Mouse (Mus musculus) embryo, embryonic 11.5 days (tissue): ENCODE results near the gene Slc17a4.

Source experiments
- DNase-seq: peaks from one replicate; pipeline ENCODE4 v3.0.0-alpha.2; 2012; ENCODE audit warnings: low read depth, low spot score

Slc17a4 gene

DNA sequence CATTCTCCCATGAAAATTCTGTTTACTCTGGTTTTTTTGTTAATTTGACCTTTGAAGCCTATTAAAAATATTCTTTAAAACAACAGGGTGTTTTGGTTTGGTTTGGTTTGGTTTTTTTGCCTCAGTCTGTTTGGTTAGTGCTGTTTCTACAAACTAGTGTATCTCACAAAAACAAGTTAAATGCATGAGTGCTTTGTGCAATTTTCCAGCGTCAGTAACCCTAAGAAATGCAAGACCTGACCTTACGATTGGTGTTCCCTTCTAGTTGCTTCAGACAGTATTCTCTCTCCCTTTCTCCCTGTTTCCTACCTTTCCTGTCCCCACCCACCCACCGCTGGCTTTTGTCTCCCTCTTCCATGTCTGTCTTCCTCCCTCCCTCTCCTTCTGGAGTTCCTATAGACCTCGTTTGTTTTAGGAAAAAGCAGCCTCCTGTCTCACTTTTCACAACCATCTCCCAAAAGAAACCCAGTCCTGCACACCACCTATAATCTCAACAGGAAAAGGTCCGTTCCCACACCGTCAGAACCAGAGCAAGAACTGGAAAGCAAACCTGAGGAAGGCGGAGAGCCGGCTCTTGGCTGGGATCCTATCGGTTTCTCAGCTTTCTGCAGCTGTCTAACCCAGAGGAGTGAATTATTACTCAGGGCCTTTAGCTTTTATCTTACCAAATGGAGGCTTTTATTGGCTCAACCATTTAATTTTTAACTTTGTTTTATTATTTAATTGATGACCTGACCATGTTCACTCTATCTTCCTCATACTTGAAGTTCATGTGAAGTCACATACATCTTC, at the start of gene Slc17a4:
TSS of gene Slc17a4 (minus strand) at position 634 of the 792 bp plus-strand sequence.
- DNase-seq = no peak

DNA sequence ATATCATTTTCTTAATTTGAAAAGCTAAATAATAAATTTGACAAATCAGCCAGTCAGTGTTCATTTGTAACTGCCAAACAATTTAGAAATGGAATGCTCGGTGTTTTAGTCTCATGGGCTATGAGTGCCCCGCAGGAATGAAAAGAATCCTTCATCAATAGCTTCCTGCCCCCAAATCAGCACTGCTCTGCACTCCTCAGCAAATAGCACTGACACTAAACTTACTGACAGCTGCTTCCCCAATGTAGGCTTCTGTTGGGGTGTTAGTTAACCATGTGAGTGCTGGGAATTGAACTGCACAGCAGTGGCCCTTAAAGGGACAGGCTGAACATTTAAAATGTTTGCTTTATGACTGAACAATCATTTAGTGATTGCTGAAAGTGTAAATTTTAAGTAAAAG, 45.0 kb upstream of the Slc17a4 start:
- DNase-seq = no peak

DNA sequence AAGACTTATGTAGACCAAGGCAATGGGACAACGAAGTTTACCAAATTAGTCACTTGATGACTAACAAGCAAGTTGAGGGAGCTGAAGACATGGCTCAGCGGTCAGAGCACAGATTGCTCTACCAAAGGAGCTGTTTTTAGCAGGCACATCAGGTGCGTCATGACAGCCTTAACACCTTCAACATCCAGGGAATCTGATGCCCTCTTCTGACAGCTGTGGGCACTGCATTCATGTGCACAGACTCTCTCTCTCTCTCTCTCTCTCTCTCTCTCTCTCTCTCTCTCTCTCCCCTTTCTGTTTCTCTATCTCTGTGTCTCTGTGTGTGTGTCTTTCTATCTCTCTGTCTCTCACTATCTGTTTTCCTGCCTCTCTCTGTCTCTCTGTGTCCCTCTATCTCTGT, 36.1 kb upstream of the Slc17a4 start:
- DNase-seq = no peak

DNA sequence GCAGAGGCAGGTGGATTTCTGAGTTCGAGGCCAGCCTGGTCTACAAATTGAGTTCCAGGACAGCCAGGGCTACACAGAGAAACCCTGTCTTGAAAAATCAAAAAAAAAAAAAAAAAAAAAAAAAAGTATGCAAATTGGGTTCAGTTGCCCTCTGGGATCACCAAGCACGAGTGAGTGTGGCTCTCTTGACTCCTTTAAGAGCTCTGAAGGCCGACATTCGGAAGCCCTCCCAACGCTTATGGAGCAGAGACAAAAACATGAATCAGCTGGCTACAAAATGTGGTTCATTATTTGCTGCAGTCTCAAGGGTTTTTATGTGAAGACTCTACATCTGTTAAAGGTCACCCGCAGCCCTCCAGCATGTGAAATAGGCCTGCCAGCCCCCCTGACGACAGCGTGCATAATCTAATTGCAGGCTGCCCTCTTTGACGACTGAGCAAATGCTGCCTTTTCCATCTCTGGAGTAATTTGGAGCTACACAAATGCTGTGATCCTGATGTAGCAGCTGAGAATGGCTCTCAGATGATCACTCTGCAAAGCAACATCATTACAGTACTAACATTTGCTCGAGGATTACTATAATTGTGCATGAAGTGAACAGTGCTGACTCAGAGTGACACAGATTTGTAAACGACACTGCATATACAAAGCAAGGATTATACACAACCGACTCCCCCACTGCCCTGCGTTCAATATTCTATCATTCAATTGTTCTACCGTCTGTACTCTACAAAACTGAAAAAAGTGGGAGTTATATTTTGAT, 34.9 kb upstream of the Slc17a4 start:
- DNase-seq = peak; percentile 16

DNA sequence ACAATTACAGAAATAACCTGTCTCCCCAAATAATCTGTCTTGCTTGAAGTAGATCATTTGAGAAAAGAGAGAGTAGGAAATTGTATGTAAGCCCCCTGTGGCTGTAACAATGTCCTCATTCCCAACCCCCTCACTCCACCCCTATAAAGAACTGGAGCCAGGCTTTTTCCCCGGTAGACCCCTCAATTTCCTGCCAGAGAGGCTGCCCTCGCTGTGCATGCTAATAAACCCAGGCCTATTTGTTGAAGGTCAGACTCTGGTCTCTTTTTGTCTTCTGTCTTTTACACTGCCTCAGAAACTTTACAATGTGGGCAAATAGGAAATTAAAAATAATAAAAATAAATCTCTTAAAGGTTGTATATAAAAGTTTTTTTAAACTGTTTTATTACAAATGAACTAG, 31.4 kb upstream of the Slc17a4 start:
- DNase-seq = no peak

DNA sequence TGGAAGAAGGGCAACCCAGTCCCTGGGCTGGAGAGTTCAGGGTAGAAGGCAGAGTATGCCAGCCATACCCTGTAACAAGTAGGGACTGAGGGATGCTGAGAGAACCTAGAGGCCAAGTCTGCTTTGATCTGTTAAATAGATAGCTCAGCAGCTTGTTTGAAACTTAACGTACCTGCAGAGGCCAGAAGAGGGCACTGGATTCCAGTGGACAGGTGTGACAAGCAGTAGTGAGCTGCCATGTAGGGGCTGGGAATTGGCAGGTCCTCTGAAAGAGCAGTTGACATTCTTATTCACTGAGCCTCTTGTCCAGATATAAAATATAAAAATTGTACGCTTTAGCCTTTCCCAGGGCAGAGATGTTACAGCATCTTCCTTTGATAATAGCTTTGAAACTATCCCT, 28.1 kb upstream of the Slc17a4 start:
- DNase-seq = no peak

DNA sequence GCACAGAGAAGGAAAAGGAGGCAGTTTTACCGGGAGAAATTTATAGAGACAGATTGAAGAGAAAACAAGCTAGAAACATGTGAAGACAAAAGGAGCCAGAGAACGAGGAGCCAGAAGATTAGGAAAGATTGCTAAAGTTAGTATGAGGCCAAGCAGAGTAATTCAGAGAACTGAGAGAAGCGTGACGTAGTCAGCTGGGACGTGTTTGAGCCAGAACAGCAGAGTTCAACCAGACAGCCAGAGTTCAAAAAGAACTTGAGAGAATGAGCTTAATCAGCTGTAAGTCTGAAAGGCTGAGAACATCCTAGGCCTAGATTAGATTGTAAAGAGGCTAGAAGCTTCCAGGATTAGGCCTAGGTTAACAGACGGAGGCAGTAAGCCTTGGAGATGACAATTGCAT, 25.5 kb upstream of the Slc17a4 start:
- no peak for DNase-seq

DNA sequence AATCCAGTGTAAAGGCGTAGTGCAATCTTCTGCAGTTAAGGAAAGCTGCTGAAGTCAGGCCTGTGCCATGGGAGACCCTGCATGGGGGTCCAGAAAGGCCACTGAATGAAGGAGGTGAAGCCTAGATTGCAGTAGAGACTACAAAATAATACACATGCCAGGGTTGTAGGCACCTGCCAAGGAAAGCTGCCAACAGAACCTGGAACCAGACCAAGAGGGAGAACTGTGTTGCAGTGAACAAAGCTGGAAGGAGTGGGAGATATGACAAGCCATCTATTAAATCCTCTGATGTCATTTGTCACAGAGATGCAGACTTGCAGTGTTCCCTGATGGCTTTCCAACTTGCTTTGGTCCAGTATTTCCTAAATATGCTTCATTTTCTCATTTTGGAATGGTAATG, 23.9 kb upstream of the Slc17a4 start:
- no peak for DNase-seq

DNA sequence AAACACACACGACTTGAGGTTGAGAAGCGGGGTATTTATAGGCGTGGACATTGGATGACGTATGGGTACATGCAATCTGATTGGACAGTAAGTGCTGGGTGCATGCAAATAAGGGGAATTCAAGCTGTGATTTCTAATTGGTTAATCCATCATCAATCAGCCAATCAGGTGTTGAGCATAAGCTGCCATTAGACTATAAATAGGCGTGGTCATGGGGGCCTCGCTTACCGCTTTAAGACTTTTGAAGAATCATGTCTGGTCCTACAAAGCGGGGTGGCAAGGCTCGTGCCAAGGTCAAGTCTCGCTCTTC, 19.4 kb upstream of the Slc17a4 start, which contains the start of gene Hist1h2aa:
TSS of gene Hist1h2aa (plus strand) at position 252 of the 310 bp plus-strand sequence.
- no peak for DNase-seq

DNA sequence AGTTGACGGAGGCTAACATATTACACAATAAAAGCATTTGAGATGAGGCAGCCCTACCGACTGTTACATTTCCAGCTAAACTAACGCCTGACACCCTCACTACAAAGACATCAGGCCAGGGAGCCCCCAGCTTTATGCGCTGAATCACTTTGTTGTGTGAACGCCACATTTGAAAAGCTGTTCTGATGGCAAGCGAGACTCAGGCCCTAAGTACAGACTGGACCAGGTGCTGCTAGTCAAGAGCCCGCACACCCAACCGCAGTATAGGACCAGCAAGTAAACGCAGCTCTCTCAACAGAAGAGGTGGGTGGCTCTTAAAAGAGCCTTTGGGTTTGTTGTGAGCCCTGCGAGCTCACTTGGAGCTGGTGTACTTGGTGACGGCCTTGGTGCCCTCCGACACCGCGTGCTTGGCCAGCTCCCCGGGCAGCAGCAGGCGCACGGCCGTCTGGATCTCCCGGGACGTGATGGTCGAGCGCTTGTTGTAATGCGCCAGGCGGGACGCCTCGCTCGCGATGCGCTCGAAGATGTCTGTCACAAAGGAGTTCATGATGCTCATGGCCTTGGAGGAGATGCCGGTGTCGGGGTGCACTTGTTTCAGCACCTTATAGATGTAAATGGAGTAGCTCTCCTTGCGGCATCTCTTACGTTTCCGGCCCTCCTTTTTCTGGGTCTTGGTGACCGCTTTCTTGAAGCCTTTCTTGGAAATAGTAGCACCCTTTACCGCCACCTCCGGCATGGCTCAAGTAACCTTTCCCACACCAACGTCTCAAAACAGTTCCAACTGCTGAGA, 18.8 kb upstream of the Slc17a4 start, which contains the start of gene Hist1h2ba:
TSS of gene Hist1h2ba (minus strand) at position 736 of the 790 bp plus-strand sequence.
- no peak for DNase-seq

DNA sequence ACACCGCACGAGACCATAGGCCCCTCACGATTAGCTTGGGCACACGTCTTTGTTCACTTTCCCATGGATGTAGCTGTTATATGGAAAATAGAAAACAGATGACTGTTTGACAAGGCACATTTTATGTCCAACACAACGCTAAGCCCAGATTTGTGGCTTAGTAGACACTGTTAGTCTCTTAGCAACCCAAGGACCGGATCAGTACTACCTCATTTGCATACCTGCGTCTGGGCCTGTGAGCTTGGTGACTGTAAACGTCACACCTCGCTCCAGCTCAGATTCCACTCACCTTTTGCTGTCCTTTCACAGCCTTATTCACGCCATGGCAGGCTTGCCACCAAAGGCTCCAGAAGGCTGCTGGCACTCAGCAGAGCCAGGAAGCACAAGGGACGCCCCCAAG, 16.1 kb upstream of the Slc17a4 start:
- DNase-seq = no peak

DNA sequence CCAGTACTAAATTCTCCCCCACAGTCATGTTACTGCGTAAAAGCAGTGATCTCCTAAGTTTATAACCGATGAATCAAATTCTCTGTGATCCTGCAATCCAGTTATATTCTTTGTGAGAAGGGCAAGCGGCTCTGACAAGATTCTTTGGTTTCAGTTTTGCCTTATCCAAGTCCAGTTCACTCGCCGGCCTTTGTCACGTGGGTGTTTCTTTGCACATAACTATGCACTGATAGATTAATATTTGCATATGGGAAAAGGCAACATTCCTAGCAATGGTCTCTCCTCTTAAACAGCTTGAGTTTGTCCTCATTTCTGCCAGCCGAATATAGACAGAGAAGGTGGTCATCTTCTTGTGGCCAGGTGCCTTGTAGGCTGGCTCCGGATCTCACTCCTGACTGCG, 15.7 kb upstream of the Slc17a4 start:
- DNase-seq = no peak

DNA sequence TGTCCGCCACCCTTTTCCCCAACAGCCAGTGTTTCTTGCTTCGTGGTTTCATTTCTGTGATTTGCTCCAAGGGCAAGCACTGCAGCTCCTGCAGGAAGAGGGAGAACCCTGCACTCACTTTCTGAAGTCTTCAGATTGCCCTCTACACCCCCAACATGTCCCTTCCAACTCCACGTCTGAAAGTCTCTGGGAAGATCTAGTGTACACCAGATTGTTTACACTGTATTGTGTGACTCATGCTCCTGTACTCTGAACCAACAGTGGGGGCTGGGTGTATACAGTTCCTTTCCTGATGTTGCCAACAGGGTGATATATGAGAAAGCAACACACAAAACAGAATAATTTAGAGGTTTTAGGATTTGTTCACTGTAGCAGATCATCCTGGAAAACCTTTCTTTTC, 13.8 kb upstream of the Slc17a4 start:
- no peak for DNase-seq

DNA sequence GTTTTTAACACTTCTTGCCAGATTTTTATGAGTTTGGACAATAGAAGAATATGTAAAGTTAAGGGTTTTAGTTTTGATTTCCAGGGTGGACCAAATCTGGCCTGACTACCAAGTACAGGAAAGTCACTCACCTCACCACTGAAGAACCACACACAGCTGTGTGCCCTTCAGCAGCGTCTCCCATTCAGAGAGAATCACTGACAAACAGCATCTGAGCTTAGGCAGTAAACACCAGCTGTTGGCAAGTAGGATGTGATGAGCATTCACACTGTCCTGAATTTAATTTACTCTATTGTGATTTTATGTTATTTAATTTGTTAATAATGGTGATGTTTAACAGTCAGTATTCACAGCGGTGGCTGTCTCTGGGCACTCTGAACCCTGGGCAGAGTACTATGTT, 11.0 kb upstream of the Slc17a4 start:
- DNase-seq = no peak

DNA sequence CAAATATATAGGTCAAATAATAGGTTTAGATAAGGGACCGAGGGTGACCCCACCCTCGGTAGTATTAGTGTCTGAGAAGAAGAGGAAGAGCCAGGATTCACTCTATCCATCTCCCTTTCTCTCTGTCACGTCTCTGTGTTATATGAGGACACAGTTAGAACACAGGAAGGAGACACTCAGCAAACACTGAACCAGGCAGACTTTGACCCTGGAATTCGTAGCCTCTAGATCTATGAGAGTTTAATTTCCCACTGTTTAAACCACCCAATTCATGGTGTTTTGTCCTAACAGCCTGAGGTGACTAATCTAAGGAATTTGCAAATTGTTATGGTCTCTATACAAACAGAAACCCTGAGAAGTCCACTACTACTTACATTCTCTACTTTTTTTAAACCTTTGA, 2.9 kb upstream of the Slc17a4 start:
- no peak for DNase-seq

DNA sequence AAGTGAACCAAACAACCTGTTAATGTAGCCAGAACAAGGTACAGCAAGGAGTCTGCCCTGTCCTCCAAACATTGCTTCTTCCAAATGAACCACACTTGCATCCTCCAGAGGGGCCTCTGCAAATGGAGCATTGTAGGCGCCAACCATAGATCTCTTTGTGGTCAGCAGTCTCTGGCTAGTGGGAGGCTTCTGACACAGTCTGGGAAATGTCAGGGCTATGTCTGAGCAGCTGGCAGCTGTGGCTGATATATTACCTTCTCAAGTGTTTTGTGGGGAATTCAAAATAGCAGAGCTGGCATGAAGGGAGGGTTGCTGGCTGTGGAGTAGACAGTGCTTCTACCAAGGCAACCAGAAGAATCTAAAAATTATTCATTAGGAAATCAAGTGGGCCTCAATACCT, 1.3 kb upstream of the Slc17a4 start:
- no peak for DNase-seq

DNA sequence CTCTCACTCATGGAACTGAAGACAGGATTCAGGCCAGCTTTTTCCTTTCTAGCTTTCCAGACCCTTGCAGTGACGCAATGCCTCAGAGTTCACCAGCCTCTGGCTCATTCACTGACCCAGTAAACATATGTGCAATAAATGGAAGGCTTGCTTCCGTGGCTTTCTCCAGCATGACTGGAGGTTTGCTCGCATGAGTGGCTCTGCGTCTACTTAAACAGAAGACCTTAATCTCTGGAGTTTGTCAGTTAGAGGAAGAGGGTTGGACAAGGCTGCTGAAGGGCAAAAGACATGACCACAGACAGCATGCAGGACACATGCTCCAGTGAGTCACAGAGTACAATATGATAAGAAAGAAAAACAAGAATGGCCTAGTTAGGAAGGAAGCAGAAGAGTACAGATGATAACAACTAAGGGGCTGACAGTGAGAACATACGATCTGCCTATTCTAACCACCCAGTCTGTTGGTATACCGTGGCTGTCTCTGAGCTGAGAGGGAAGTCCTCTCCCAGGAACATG, 960 bp downstream of the Slc17a4 start:
- DNase-seq = no peak

DNA sequence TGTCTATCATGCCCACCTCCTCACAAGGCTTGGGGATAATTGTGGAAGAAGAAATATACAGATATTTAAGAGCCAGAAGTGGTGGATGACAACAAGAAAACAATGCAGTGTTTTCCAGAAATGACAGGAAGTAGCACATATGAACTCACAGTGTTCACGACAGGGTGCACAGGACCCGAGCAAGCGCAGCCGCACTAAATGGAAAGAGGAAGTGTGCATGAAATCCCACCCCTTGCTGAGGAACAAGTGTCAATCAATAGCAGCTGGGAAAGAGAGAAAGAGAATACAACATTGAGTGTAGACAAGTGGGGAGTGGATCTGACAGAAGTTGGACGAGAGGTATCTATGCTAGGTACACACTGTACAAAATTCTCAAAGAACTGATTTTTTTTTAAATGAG, 3.5 kb downstream of the Slc17a4 start:
- no peak for DNase-seq

DNA sequence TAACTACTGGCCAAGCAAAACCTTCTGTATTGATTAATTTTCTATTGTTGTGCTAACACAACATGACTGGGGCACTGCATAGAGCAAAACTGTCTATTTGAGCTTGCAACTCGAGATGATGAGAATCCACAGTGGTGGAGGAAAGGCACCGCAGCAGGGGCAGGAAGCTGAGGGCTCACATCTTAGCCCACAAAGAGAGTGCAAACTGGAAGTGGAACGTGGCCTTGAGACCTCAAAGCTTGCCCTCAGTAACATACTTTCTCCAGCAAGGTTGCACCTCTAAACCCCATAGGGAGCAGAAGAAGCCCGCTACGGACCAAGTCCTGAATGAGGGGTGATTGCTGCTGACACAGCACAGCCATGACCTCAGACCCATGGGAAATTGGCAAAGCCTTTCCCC, 4.7 kb downstream of the Slc17a4 start:
- DNase-seq = no peak

DNA sequence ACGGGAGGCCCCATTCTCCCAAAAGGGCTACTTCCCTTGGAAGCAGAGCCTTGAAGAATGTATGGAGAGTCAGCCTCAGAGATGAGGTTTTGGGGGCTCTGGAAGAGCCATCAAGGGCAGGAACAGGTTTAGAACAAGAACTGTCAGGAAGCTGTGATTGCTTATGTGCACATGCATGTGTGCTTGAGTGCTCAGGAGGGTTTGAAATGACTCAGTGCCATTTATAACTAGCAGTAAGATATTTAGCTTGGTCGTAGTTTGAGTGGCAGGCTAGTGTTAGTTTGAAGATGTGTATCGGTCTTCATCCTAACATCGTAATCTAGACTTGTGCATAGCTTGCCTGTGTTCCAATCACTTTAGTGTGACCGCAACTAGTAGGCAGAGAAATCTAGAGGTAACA, 7.9 kb downstream of the Slc17a4 start:
- no peak for DNase-seq

DNA sequence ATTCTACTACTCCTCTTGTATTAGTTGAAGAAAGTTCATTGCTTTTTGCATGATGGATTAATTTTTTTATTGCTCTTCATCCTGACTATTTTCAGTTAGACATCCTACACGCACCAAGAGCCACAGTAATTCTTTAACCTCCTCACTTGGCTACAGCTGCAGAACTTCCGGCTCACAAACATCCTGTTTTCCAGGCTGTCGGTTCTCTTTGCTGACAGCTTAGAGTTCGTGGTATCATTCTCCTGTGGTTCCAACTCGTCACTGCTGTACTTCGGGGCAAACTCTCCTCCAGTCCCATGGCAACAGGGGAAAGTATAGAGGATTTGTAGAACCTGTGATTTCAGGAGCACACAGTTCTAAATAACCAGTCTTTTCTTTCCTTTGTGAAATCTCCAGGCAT, 16.6 kb downstream of the Slc17a4 start:
- DNase-seq = no peak

DNA sequence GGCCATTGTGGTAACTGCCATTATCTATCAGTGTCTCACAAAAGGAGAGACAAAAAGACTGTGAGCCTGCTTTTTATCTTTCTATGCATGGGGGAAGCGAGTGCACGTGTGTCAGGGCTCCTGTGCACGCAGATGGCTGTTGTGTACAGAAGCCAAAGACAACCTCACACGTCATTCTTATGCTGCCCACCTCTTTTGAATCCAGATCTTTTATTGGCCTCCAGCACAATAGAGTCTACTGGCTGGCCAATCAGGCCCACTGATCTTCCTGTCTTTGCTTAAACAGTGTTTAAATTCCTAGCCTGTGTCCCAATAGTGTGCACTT, 21.6 kb downstream of the Slc17a4 start:
- DNase-seq = no peak
